Mouse (Mus musculus): ENCODE data around the gene Ace2.

- TF ChIP-seq EP300 (IDR thresholded peaks at IDR 0.05; ENCODE audit: low read depth) (no peak), CTCF (IDR thresholded peaks at IDR 0.05; ENCODE audit: low read depth) (no peak)
These were observed 31.9 kb downstream of the Ace2 start for GRCm38 (mm10) chrX:164171034-164171433.

Data from liver, embryonic 14.5 days (tissue).